Mouse (Mus musculus): ENCODE data around the gene Depdc7.
A peak's percentile ranks its signal among the peaks of the same experiment; 100 is the strongest.

GRCm38 (mm10) chr2:104685418-104685817 is 57.3 kb downstream of the Depdc7 start:
- TF ChIP-seq POLR2A (IDR thresholded peaks at IDR 0.05; ENCODE audit: insufficient read depth, low read depth, low read length) (no peak), CTCF (IDR thresholded peaks at IDR 0.05; ENCODE audit: insufficient read depth, low read depth, low read length) (peak; percentile 94)

All from olfactory bulb, adult 2 months (tissue).